Mouse (Mus musculus) bone marrow macrophage, adult 2 months (primary cell): ENCODE results near the gene Dnmt3b.
"Not testable (repeated sequence)": the region's sequence is repeated elsewhere in the genome, so short reads cannot be mapped to it uniquely, and the experiment has no call there.

ENCODE experiments used
- CTCF ChIP-seq: IDR thresholded peaks from 2 replicates; pipeline ENCODE4 v1.5.1; 2012; ENCODE audit warnings: low read depth, mild to moderate bottlenecking, low read length, moderate library complexity
- POLR2A ChIP-seq: IDR thresholded peaks from 2 replicates; pipeline ENCODE4 v1.6.1; 2012; ENCODE audit warnings: mild to moderate bottlenecking, low read depth, low read length, borderline replicate concordance

DNA sequence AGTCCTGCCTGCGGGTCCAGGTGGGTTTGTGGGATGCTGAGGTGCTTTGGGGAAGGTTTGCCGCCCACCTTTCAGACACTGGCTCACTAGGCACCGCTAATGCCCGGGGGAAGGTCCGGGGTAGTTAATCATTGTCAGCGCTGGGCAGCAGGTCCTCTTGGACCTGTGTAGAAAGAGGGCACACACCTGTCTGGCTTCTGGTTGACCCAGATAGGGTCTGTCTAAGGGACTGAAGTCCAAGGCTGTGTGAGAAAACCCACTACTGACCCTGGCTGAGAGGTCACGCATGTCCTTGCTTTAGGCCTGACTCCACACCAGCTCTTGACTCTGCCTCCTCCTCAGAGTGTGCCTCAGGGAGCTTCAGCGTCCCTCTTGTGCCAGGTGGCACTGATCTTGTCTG, 8.4 kb downstream of the Dnmt3b start:
- TF ChIP-seq POLR2A, CTCF: not testable (repeated sequence)
